Mouse (Mus musculus) bone marrow macrophage, adult 2 months (primary cell): ENCODE results near the gene Fbxw8.

Source experiments
- CTCF ChIP-seq: IDR thresholded peaks from 2 replicates; pipeline ENCODE4 v1.5.1; 2012; ENCODE audit warnings: low read depth, mild to moderate bottlenecking, low read length, moderate library complexity
- POLR2A ChIP-seq: IDR thresholded peaks from 2 replicates; pipeline ENCODE4 v1.6.1; 2012; ENCODE audit warnings: mild to moderate bottlenecking, low read depth, low read length, borderline replicate concordance

DNA sequence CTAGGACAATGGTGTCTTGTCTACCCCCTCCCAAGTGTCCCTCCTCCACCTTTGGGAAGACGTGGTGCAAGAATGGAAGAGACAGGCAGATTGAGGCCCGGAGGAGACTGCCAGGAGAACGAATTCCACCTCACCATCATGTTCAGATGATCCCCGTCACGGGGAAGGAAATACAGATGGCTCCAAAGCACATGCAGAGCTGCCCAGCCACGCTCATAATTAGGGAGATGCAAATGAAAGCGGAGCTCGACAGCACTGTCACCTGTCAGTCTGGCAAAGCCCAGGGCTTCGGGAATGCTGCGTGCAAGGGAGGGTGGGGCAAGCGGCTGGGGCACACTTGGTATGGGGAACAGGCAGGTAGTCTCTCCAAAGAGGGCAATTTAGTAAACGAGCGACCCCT lies 42.2 kb upstream of the Fbxw8 start:
- TF ChIP-seq POLR2A (no peak), CTCF (no peak)
